Mouse (Mus musculus): ENCODE results near the gene Smn1. TPM values are rescaled to one million over a fixed set of nuclear protein-coding genes. Genes with fewer than 3 reads are reported as not detected.
"Not testable (repeated sequence)": the region's sequence is repeated elsewhere in the genome, so short reads cannot be mapped to it uniquely, and the experiment has no call there.

Smn1 gene
- total RNA-seq (2021) = 10 to 100 TPM; 33.3 to 34.6 TPM
- long read RNA-seq, experiment 1, transcript Smn1-201 (9 exons, 1,222 nt) = major isoform, 12 of 18 reads
- long read RNA-seq, experiment 1, partial matches to known transcripts = 1 of 18 reads
- long read RNA-seq, experiment 1, other reads (novel, unspliced or antisense) = 5 of 18 reads
- long read RNA-seq, experiment 2, transcript Smn1-201 (9 exons, 1,222 nt) = major isoform, 16 of 24 reads
- long read RNA-seq, experiment 2, partial matches to known transcripts = 0 of 24 reads
- long read RNA-seq, experiment 2, other reads (novel, unspliced or antisense) = 8 of 24 reads

DNA sequence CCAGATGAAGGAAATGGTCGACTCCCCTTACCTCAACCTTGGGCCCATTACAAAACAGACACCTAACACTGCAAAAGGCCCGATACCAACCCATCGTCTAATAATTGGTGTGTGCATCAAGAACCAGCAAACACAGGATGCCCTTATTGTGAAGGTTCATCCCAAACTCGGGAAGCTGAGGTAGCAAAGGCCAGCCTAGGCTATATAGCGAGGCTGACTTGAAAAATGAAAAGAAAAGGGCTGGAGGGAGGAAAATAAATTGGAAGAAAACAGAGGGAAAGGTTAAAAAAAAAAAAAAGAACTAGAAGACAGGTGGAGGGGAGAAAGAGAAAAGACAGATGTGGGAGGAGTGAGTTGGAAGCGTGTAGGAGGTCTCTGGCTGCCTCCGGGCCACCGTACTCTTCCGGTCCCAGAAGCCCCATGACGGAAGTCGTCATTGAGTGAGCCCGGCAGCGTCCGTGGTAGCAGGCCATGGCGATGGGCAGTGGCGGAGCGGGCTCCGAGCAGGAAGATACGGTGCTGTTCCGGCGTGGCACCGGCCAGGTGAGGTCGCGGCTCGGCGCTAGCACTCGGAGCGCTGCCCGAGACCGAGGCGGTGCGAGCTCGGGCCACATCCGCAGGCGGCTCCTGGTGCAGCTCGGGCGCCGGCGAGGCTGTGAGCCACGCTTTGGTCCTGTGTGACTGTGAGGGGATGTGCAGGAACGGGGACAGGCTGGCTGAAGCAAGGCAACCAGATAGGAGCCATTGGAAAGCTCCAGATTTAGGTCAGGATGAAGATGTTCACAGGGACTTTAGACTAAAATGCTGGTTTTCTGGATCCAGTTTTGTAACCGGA lies at the start of gene Smn1:
Gene Smn1 (plus strand): TSS at position 430 of the 835 bp plus-strand sequence.
- peak; percentile 89 to 96 for DNase-seq (ENCODE audit: low spot score in 2 of 2)

DNA sequence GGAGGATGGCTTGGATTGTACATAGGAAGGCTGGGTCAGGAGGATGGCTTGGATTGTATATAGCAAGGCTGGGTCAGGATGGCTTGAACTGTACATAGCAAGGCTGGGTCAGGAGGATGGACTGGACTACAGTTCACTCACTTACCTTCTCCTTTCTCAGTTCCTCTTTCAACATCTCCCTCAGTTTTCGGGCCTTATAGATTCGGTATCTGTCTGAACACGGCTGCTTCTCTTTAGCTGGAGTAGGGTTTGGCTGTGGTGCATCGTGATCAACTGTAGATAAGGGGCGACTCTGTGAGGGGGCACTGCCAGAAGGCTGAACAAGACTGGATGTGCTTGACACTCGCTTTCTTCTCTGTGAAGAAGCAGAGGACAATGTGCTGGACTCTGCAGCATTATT lies 25.8 kb upstream of the Smn1 start:
- DNase-seq (ENCODE audit: low spot score in 2 of 2) = no peak

DNA sequence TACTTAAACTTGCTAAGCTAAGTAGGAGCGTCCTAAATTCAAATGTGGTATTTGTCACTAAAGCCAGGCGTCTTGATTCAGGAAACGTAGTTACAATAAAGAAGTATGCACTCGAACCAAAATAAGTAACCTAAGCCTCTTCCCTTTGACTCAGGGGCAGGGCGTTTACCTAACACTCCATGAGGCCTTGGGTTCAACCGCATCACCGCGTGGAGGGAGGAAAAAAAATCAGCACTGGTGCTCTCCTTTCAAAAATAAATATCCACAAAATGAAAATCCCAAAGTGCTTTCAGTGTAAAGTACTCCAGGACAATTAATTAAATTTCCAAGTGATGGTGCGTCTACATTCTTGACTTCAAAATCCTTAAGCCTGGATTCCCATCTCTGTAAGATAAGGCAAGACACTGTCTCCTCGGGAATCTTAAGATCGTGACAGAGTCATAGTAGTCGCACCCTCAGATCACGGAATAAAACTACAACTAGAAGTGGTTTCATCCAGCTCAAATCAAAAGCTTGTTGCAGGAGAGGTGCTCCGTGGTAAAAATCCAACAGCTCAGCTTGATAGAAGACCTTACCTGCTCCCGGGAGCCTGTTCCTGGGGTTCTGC lies 21.5 kb upstream of the Smn1 start:
- DNase-seq (ENCODE audit: low spot score in 2 of 2) = no peak

DNA sequence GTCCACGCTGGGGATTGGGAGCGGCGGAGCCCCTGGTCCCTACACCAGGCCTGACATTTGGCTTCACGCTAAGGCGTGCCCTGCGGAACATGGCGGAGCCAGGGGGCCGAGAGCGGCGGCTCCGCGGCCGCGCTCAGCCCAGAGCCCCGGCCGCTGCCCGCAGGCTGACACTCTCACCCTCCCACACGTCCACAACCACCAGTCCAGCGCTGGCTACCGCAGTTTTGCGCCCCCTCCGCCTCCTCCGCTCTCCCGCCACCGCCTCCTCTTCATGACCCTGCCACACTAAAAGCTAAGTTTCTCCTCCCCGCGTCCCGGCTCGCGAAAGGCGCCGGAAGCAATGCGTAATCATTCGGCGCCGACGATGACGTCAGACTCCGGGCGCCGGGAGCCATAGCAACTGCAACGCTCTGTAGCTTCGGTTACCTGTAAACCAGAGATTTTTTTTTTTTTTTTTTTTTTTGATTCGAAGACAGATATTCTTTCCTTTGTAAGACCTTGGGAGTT lies 20.9 kb upstream of the Smn1 start, which contains the start of gene Bdp1:
Gene Bdp1 (minus strand): TSS at position 323 of the 507 bp plus-strand sequence.
- peak; percentile 91 to 97 for DNase-seq (ENCODE audit: low spot score in 2 of 2)

DNA sequence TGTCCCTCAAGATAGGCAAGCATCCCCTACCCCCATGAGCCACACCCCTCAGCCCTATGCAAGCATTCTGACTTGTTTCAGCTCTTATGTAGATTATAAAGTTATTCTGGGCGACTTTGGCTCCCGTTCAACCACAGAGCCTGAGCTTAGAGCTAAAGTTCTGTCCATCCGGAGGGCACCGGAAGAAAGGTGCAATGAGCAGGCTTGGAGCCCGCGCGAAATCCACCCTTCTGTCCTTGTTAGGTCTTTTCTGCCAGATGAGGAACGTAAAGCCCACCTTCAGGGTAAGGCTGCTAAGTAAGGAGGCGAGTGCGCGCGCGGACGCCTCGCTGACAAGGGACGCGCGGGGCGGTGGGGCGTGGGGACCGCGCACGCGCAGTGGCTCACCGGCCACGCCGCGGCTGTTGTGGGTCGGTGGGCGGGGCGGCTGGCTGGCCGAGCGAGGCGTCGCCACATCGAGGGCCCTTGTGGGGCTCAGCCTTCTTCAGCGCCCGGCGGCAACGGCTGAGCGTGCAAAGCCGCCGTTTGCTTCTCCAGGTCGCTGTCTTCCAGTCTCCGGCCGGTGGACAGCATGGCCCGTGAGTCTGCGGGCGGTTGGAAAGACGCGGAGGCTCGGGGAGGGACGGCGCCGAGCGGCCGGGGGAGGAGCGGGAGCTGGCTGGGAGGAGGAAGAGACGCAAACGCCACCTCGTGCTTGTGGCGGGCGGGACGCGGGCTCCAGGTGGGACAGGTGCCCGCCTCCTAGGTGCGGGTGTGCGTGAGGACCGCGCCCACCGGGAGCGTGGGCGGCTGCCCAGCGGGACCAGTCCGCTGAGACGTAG lies 16.8 kb upstream of the Smn1 start, which contains the start of gene Serf1:
Gene Serf1 (plus strand): TSS at position 361 of the 821 bp plus-strand sequence.
- peak; percentile 69 to 78 for DNase-seq (ENCODE audit: low spot score in 2 of 2)

DNA sequence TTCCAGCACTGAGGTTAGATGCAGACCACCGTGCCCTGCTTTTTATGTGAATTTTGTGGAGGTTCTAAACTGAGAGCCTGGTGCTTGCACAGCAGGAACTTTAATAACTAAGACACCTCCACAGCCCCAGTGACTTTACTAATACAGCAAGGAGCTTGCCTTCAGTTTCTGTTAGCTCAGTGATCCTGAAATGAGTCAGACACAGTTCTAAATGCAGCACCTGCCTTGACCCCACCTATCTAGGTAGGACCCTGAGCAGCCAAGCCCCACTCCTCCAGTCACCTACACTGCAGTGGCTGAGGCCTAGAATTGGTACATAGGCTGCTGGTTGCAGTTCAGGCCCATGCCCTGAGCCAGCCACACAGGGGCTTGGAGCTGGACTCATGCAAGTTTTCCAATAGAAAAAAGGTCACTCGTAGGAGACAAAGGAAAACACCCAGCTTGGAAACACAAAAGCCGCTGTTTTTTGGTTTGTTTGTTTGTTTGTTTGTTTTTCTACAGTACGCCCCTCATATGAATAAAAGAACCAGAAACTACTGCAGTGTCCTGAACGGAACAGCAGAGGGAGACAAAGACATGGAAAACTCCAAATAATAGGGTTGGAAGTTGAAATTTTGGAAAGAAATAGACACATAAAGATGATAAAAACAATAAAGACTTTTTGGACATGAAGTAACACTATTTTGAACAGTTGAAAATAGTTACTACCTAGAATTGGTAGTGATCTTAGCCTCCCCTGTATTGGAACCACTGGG lies 12.3 kb upstream of the Smn1 start:
- peak in 1 of 2 experiments; percentile 24 for DNase-seq (ENCODE audit: low spot score in 2 of 2)

DNA sequence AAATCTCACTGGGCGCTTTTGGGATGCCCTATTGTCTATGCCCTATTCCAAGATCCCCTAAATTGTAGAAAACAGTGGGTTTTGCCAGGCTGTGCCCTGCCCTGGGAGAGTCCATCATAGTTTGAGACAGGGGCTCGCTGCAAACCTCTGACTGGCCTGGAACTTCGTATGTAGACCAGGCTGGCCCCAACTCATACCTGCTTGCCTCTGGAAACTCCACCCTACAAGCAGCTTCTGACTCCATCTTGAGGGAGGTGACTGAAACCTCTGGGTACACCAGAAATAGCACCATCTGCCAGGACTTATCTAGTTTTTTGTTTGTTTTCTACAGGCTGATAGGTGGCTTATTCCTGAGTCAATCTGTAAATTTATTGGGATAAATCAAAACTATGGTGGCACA lies 682 bp upstream of the Smn1 start:
- DNase-seq (ENCODE audit: low spot score in 2 of 2) = no peak

DNA sequence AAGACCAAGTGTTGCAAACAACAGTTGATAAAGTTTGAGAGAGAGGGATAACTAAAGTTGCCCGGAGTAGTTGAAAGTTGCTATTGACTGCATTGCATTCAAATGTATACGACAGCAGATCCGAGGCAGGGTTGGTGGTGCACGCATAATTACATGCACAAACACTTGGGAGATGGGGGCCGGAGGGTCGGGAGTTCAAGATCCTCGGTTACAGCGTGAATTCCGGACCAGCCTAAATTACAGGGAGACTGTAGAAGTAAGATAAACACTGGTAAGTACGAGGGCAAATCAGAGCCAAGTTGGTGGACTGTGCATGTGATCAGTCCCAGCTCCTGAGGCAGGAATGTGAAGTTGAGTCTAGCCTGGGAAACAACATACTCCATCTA lies 599 bp downstream of the Smn1 start:
- DNase-seq (ENCODE audit: low spot score in 2 of 2) = no peak

DNA sequence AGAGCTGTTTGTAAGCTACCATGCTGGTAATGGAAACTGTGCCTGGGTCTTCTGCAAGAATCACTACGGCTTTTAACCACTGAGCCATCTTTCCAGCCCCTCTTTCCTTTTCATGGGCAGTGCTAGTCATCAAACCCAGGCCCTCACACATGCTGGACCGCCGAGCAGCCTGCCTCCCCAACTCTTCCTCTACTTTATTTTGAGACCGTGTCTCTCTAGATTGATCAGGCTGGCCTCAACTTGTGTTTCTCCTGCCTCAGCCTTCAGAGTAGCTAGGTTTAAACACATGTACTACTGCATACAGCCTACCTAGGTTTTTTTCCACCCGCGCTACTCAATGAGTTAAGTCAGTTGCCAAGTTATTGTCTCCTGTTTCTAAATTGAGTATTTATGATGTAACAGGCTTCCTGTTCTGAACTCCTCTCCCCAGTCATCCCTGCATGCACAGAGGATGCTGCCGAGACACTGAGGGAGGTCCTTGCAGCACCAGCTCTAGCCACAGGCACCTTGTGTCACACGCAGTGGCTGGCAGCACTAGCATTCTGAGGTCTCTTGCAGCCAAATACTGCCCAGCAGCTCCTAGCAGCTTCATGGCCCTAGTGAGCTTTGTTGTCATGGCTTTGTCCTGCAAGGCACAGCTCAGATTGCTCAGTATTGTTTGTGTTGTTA lies 17.1 kb downstream of the Smn1 start:
- no peak for DNase-seq (ENCODE audit: low spot score in 2 of 2)

DNA sequence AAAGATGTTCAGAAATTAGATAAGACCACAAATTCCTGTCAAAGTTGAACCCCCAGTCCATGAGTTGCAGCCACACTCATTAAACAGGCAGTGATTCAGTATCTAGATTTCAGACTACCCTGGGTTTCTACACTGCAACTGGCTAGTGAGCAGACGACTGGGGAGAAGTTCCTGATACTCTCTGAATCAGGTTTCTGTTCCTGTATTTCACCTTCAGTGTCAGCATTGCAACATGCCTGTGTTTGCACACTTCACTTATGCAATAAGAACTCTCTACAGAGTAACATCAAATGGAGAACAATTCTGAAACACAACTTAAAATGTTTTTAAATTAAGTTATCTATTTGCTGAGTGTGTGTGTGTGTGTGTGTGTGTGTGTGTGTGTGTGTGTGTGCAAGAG lies 28.0 kb downstream of the Smn1 start:
- no peak for DNase-seq (ENCODE audit: low spot score in 2 of 2)

DNA sequence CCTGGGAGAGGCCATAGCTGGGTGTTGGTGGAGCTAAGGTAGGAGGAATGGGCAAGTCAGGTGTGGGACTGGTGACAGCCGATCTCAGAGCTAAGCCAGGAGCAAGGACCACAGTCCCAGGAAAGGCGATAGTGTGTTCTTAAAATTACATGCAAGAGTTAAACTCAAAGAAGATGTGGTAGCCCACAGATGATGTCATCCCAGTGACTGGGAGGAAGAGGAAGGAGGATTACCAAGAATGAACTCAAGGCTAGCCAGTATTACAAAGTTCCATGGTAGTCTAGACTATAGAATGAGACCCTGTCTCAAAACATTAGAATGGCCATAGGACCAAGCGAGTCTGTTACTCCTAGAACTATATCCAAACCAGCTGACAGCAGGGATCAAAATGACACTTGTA lies 32.0 kb downstream of the Smn1 start:
- DNase-seq (ENCODE audit: low spot score in 2 of 2) = no peak

DNA sequence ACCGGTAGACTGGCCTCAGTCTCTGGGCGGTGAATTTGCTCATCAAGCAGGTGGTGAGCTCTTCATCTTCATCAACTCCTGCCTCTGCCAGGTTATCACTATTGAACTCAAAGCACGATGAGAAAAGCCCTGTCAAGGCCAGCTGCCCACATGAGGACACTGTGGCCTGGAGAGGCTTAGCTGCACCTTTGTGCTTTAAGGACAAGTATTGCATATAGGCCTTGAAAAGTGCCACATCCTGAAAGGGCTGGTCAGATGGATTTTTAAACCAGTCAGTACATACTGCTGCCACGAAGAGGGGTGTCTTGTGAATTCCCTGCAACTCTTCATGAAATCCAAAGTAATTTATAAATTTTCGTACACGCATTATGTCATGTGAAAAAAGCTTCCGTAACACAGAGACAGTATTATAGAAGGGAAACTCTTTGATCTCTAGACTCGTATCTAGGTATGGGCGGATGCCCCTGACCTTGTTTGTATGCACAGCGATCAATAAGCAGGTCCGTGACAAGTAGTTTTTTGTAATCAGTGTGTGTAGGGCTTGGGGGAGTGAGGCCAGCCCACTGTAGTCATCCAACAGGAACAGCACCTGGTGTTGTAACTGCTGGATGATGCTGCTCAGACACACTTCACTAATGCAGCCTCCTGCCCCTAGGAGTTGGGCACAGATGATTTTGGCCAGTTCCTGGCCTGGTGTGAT lies 36.7 kb downstream of the Smn1 start:
- not testable (repeated sequence) for DNase-seq (ENCODE audit: low spot score in 2 of 2)

DNA sequence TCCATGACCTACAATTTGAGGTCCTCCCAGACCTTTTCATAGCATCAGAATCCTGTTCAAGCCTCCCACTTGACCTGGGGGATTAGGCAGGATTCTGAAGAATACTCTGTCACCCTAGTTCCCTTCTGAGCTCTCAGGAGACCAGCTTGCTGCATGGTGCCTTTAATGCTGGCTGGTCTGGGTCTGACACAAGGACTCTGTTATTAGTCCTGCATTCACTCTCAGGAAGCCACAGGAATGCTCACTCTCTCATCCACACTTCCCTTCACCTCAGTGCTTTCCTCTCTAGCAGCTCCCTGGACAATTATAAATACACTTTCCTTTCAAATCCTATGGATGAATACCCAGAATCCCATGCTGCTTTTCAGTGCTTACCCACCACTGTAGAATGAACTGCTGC lies 37.8 kb downstream of the Smn1 start:
- DNase-seq (ENCODE audit: low spot score in 2 of 2) = not testable (repeated sequence)

DNA sequence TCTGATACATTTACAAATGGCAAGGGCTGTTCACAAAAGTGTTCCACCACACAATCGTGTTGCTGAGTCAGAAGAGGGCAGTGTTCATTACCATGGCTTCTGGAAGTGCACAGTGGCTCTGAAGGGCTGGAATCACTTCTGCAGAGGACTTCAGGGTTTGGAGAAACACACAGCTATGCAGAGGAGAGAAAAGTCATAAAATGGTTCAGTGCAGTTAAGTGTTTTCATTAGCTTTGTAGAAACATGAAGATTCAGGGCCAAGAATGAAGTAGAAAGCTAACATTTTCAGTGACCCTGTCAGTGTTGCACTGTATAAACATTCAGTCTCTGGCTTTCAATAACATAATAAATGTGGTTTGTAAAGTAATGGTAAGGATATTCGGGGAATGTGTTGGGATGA lies 41.7 kb downstream of the Smn1 start:
- DNase-seq (ENCODE audit: low spot score in 2 of 2) = not testable (repeated sequence)

DNA sequence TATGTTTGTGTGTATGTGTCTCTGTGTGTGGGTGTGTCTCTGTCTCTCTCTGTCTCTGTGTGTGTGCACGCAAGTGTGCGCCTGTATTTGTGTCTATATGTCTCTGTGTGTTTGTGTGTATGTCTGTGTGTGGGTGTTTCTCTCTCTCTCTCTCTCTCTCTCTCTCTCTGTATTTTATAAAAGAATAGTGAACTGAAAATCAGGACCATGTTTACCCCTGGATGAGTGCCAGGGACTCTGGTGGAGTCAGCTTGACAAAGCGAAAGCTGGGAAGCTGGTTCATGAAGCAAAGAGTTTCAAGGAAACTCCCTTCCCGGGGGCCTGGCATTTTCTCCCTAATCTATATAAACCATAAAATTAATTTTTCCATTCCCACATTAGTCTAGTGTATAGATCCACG lies 49.7 kb downstream of the Smn1 start:
- peak in 1 of 2 experiments; percentile 2 for DNase-seq (ENCODE audit: low spot score in 2 of 2)

DNA sequence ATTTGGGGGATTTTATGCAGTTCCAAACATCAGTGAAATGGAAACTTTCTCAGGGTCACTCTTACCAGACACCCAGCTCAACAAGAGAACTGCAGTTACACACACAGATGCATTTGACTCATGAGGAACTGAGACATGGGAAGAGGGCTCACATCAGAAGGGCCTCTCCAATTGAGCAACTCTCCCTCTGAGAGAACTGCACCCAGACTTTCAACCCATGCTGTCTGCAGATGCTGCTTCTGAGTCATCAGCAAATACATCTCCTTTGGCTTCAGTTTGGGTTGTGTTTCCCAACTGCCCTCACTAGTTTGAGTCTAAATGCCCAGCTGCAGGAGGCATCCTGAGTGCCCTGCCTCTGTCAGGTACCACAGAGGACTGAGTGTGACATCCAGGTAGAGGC lies 58.5 kb downstream of the Smn1 start:
- DNase-seq (ENCODE audit: low spot score in 2 of 2) = not testable (repeated sequence)
